Mouse (Mus musculus) forebrain, embryonic 11.5 days (tissue): ENCODE results near the gene Pgs1. TPM values are rescaled to one million over a fixed set of nuclear protein-coding genes. Genes with fewer than 3 reads are reported as not detected.

Experiments
- ATAC-seq: fragments of 200-750 bp; cut with Nextera tagmentation; replicated peaks from 2 replicates; pipeline ENCODE4 v1.8.0; 2017; ENCODE audit warnings: moderate TSS enrichment; ENCODE audit not compliant: low FRiP score
- DNase-seq: peaks from one replicate; pipeline ENCODE4 v3.0.0-alpha.2; 2017; ENCODE audit warnings: low spot score
- H3K27ac ChIP-seq: fragments of 300-500 bp; sonication (generic); 2 replicates; pipeline ENCODE4 v1.5.1; 2014; ENCODE audit warnings: low read depth, low read length
- H3K27me3 ChIP-seq: fragments of 300-500 bp; sonication (generic); 2 replicates; pipeline ENCODE4 v1.6.1; 2014; ENCODE audit warnings: mild to moderate bottlenecking, low read length, mixed read lengths; ENCODE audit not compliant: control insufficient read depth, insufficient read depth
- H3K36me3 ChIP-seq: fragments of 300-500 bp; sonication (generic); 2 replicates; pipeline ENCODE4 v1.6.1; 2014; ENCODE audit warnings: mild to moderate bottlenecking, low read length, moderate library complexity, mixed read lengths; ENCODE audit not compliant: control insufficient read depth, insufficient read depth
- H3K4me1 ChIP-seq: fragments of 300-500 bp; sonication (generic); replicated peaks from 2 replicates; pipeline ENCODE4 v1.6.1; 2014; ENCODE audit warnings: low read length, mixed read lengths; ENCODE audit not compliant: control insufficient read depth, insufficient read depth
- H3K4me2 ChIP-seq: fragments of 300-500 bp; sonication (generic); 2 replicates; pipeline ENCODE4 v1.6.1; 2014; ENCODE audit warnings: low read depth, mild to moderate bottlenecking, low read length, moderate library complexity, mixed read lengths; ENCODE audit not compliant: severe bottlenecking
- H3K4me3 ChIP-seq: fragments of 300-500 bp; sonication (generic); 2 replicates; pipeline ENCODE4 v1.5.1; 2014; ENCODE audit warnings: low read depth, low read length
- H3K9ac ChIP-seq: fragments of 300-500 bp; sonication (generic); 2 replicates; pipeline ENCODE4 v1.6.1; 2014; ENCODE audit warnings: low read length
- H3K9me3 ChIP-seq: fragments of 300-500 bp; sonication (generic); 2 replicates; pipeline ENCODE4 v1.6.1; 2016; ENCODE audit warnings: low read length, mixed read lengths; ENCODE audit not compliant: control insufficient read depth
- WGBS: fragments of 180-500 bp; shearing (Covaris S2); extraction: QIAGEN DNeasy Blood & Tissue Kit; methylation state at CpG from one replicate; pipeline ENCODE4 v1.1.7; 2014; 5-methylcytosine and 5-hydroxymethylcytosine counted together
- polyA plus RNA-seq: library from polyadenylated mRNA; unstranded; fragments of >200 nt; fragmentation: Nextera tagmentation; extraction: Ambion mirVana; gene quantifications from 2 replicates; pipeline ENCODE4 v1.2.1, GENCODE M21; 2014

Gene Pgs1
- polyA plus RNA-seq, 1 experiment from 2014 or later, result 43.4 TPM

GRCm38 (mm10) chr11:117971100-117971499 is 15.0 kb upstream of the Pgs1 start:
- ATAC-seq (no peak), DNase-seq (no peak)
- Histone ChIP-seq H3K4me2 (no peak overlapping the region), H3K4me3 (no peak overlapping the region), H3K9ac (no peak overlapping the region), H3K36me3 (no peaks in the 10 kb centered on the region), H3K9me3 (no peaks in the 10 kb centered on the region), H3K4me1 (peaks cover 35% of the 10 kb centered on the region), H3K27ac (no peak overlapping the region), H3K27me3 (peaks cover 17% of the 10 kb centered on the region; the same call in 1 of the 2 replicates)
- 80% methylated on average over 6 of the region's 6 CpGs for WGBS

- DNase-seq (no peak), ATAC-seq (no peak)
- Histone ChIP-seq H3K9me3 (no peaks in the 10 kb centered on the region), H3K9ac (no peak overlapping the region), H3K4me2 (no peak overlapping the region), H3K27ac (no peak overlapping the region), H3K4me3 (no peak overlapping the region), H3K27me3 (peaks cover 10% of the 10 kb centered on the region; the same call in 1 of the 2 replicates), H3K36me3 (no peaks in the 10 kb centered on the region), H3K4me1 (peaks cover 34% of the 10 kb centered on the region)
- 52% methylated on average over 2 of the region's 2 CpGs for WGBS
Observed at GRCm38 (mm10) chr11:117971646-117972242, 14.3 kb upstream of the Pgs1 start.

GRCm38 (mm10) chr11:117972656-117973558 is 13.2 kb upstream of the Pgs1 start:
- Histone ChIP-seq H3K9me3 (no peaks in the 10 kb centered on the region), H3K36me3 (no peaks in the 10 kb centered on the region), H3K4me3 (no peak overlapping the region), H3K27ac (no peak overlapping the region), H3K4me1 (peaks cover 22% of the 10 kb centered on the region), H3K27me3 (no peaks in the 10 kb centered on the region; the same call in 1 of the 2 replicates), H3K9ac (no peak overlapping the region), H3K4me2 (no peak overlapping the region)
- 49% methylated on average over 11 of the region's 11 CpGs for WGBS
- DNase-seq (no peak), ATAC-seq (no peak)

GRCm38 (mm10) chr11:117973569-117973968 is 12.5 kb upstream of the Pgs1 start:
- H3K9me3 ChIP-seq, result no peaks in the 10 kb centered on the region
- no peak overlapping the region for H3K27ac ChIP-seq
- DNase-seq (no peak), ATAC-seq (no peak)
- peaks cover 22% of the 10 kb centered on the region for H3K4me1 ChIP-seq
- WGBS, result 44% methylated on average over 5 of the region's 5 CpGs
- no peaks in the 10 kb centered on the region; the same call in 1 of the 2 replicates for H3K27me3 ChIP-seq
- H3K4me3 ChIP-seq, result no peak overlapping the region
- no peaks in the 10 kb centered on the region for H3K36me3 ChIP-seq
- H3K9ac ChIP-seq, result no peak overlapping the region
- H3K4me2 ChIP-seq, result no peak overlapping the region

GRCm38 (mm10) chr11:117974327-117975125 is 11.6 kb upstream of the Pgs1 start:
- H3K27me3 ChIP-seq, result no peaks in the 10 kb centered on the region; the same call in 1 of the 2 replicates
- peaks cover 22% of the 10 kb centered on the region for H3K4me1 ChIP-seq
- H3K4me2 ChIP-seq, result no peak overlapping the region
- 17% methylated on average over 14 of the region's 14 CpGs for WGBS
- no peak for ATAC-seq
- H3K9me3 ChIP-seq, result no peaks in the 10 kb centered on the region
- H3K4me3 ChIP-seq, result no peak overlapping the region
- H3K36me3 ChIP-seq, result no peaks in the 10 kb centered on the region
- H3K27ac ChIP-seq, result no peak overlapping the region; the same call in 1 of the 2 replicates
- no peak for DNase-seq
- no peak overlapping the region; the same call in 1 of the 2 replicates for H3K9ac ChIP-seq

GRCm38 (mm10) chr11:117975211-117975967 is 10.7 kb upstream of the Pgs1 start:
- peak overlapping the region; percentile 78 for H3K27ac ChIP-seq
- no peaks in the 10 kb centered on the region for H3K9me3 ChIP-seq
- H3K4me1 ChIP-seq, result peaks cover 19% of the 10 kb centered on the region
- H3K9ac ChIP-seq, result peak overlapping the region; percentile 32
- H3K4me2 ChIP-seq, result peak overlapping the region; percentile 19; the same call in 1 of the 2 replicates
- WGBS, result 1% methylated on average over 18 of the region's 18 CpGs
- DNase-seq, result peak; percentile 81
- no peak overlapping the region for H3K4me3 ChIP-seq
- ATAC-seq, result peak; percentile 74
- no peaks in the 10 kb centered on the region for H3K36me3 ChIP-seq
- H3K27me3 ChIP-seq, result no peaks in the 10 kb centered on the region; the same call in 1 of the 2 replicates

- peak; percentile 68 for DNase-seq
- H3K36me3 ChIP-seq, result no peaks in the 10 kb centered on the region
- ATAC-seq, result peak; percentile 55
- H3K9ac ChIP-seq, result peak overlapping the region; percentile 32
- no peaks in the 10 kb centered on the region; the same call in 1 of the 2 replicates for H3K27me3 ChIP-seq
- H3K4me3 ChIP-seq, result no peak overlapping the region
- H3K9me3 ChIP-seq, result no peaks in the 10 kb centered on the region
- H3K4me1 ChIP-seq, result peaks cover 19% of the 10 kb centered on the region
- peak overlapping the region; percentile 22; the same call in 1 of the 2 replicates for H3K4me2 ChIP-seq
- WGBS, result 4% methylated on average over 8 of the region's 8 CpGs
- H3K27ac ChIP-seq, result peak overlapping the region; percentile 78
Observed at GRCm38 (mm10) chr11:117976081-117976582, 10.0 kb upstream of the Pgs1 start.
